Mouse (Mus musculus): ENCODE results near the gene Dmrt2. TPM values are rescaled to one million over a fixed set of nuclear protein-coding genes. Genes with fewer than 3 reads are reported as not detected.

The Dmrt2 gene
- polyA plus RNA-seq (2012; ENCODE audit: insufficient read depth, insufficient read length, missing spikeins): 13.5 and 19.3 TPM in 2 replicates

DNA sequence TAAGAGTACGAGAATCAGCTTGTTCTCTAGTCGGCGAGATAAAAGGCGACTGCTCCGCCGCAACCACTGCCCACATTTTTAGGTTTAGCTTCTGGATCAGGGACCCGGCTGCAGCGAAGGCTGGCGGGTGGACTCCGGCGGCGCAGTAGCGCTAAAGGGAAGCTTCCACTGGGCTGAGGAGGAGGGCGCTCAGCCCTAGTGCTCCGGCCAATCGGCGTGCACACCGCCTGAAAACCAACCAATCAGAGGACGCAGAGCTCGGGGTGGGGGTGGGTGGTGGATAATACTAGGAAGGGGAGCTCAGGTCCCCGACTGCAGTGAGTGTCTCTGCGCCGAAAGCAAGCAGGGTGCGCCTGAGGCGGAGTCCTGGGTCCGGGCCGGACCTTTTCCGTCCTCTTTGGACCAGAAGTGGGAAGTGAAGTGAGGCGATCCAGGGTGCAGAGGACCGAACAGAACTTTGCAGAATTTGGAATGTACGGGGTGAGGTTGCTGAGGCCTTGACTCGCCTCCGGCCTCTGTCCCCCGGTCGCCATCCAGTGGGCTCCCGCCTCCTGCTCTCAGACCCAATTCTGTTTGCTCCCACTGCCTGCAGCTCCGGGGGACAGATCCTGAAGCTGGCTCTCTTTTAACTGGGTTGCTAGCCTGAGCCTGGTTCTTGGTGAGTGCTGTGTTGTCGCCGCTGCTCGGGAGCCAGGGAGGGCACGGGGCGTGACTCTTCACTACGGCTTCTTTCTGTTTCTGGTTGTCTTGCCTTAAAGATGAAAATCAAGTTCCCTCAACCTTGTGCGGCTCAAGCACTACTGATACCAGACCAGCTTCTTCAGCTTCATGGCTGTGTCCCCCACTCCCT, at the start of gene Dmrt2:
Gene Dmrt2, plus strand, starts transcription at position 311 of the 850 bp plus-strand sequence.
- H3K27ac ChIP-seq (replicated peaks; ENCODE audit: low read depth, low read length): peak within 1 kb of the TSS; percentile 85
- H3K4me1 ChIP-seq (ENCODE audit: control insufficient read depth, insufficient read depth, insufficient read length, low read length): no peaks in the 10 kb centered on the region
- peak within 1 kb of the TSS; percentile 69 for H3K4me3 ChIP-seq (ENCODE audit: insufficient read depth, low read depth, low read length)

DNA sequence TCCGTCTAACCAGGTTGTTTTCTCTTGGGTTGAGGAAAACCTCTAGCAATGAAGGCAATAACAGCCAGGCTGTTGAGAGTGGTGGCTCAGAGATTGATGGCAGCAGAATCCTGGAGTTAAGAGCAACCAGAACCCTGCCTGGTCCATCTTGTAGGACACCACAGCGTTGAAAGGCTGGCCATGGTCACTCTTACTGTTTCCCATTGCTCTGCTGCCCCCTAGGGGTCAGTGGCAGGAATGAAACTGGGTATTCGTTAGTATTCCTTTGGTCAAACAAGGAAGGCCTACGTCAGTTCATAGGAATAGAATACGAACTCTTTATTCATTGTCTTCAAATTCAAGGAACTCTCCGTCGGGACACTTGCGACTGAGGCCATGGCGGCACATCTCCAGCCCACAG, 43.7 kb upstream of the Dmrt2 start:
- no peak overlapping the region for H3K27ac ChIP-seq (replicated peaks; ENCODE audit: low read depth, low read length)
- no peaks in the 10 kb centered on the region for H3K4me1 ChIP-seq (ENCODE audit: control insufficient read depth, insufficient read depth, insufficient read length, low read length)
- H3K4me3 ChIP-seq (ENCODE audit: insufficient read depth, low read depth, low read length): no peak overlapping the region

DNA sequence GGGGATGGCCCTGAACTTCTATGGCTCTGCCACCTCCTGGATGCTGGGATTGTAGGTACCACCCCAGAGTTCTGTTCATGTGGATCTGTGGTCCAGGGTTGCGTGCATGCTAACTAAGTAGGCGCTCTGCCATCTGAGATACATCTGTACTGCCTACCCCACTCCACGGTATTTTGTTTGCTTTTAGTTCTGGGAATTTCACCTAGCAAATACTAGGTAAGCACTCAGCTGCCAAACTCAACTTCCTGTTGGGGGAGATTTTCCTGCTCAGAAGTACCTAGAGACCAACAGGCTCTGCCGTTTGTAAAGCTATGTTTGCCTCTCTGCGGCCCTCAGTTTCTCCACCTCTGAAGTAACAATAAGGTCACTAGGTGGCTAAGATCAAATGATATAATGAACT, 37.1 kb upstream of the Dmrt2 start:
- no peaks in the 10 kb centered on the region for H3K4me1 ChIP-seq (ENCODE audit: control insufficient read depth, insufficient read depth, insufficient read length, low read length)
- H3K27ac ChIP-seq (replicated peaks; ENCODE audit: low read depth, low read length): no peak overlapping the region
- no peak overlapping the region for H3K4me3 ChIP-seq (ENCODE audit: insufficient read depth, low read depth, low read length)

DNA sequence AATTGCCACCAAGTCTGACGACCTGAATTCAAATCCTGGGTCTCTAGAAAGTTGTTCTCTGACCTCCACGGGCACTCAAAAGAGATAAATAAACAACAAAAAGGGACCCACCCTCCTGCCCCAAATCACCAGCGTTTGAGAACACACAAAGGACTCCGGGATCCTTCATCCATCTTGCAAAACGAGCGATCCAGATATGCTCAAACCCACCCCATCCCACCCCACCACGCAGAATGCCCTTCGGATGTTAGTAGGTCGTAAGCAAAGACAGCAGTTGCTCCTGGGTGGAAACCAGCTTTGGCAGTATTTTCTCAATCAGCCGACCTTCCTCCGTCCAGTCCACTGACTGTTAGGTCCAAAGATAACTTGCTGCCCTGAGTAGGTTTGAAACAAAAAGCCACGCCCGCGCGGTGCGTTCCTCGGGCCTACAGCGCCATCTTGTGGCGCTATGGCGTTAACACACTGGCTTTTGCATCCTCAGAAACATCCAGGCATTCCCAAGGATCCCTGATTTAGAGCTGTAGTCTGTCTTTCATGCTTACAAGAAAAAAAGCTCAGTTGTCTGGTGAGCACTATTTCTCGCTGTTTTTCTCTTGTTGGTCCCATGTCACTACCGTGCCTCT, 36.5 kb upstream of the Dmrt2 start:
- Histone ChIP-seq H3K4me1 (ENCODE audit: control insufficient read depth, insufficient read depth, insufficient read length, low read length) (no peaks in the 10 kb centered on the region), H3K4me3 (ENCODE audit: insufficient read depth, low read depth, low read length) (no peak overlapping the region), H3K27ac (replicated peaks; ENCODE audit: low read depth, low read length) (no peak overlapping the region)

DNA sequence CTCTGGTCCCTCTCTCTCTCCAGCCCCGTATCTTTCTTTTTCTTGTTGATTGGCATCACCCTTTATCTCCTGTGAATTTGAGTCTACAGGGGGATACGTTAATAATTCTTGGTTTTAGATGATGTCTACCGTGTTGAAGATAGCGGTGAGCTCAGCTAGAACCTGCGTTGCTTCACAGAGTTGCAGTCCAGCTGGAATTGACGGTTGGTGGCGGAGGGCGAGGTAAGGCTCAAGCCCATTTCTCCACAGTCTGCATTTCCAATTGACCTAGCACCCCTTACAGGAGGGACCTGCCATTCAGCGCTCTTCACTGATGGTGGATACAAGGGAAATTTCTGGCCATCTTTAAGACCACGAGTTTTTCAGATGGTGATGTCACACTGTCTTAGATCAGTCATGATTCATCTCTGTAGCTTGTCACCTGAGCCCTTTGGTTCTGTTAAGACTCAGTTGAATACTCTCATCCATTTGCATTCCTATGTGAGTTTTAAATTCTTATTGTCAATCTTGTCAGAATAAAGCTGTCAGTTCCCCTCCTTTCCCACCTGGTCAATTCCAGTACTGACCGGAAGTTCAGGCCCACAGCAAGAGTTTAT, 33.3 kb upstream of the Dmrt2 start:
- Histone ChIP-seq H3K4me1 (ENCODE audit: control insufficient read depth, insufficient read depth, insufficient read length, low read length) (no peaks in the 10 kb centered on the region), H3K4me3 (ENCODE audit: insufficient read depth, low read depth, low read length) (no peak overlapping the region), H3K27ac (replicated peaks; ENCODE audit: low read depth, low read length) (no peak overlapping the region)

DNA sequence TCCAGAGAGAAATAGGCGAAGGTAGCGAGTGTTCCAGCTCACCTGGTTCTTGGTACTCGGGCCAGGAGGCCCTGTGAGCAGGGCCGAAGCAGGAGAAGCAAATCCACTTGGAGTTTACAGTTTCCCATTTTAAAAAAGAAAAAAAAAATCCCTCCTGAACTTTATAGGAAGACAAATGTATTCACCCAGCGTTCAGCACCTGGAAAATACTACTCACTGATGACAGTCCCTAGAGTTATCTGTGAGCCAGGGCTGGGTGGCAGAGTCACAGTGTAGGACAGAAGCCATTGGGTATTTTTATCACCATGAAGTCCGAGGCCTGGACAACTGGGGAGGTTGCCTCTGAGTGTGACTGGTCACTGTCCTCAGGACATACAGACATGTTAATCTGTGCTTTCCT, 30.4 kb upstream of the Dmrt2 start:
- H3K4me1 ChIP-seq (ENCODE audit: control insufficient read depth, insufficient read depth, insufficient read length, low read length): no peaks in the 10 kb centered on the region
- H3K27ac ChIP-seq (replicated peaks; ENCODE audit: low read depth, low read length): no peak overlapping the region
- no peak overlapping the region for H3K4me3 ChIP-seq (ENCODE audit: insufficient read depth, low read depth, low read length)

DNA sequence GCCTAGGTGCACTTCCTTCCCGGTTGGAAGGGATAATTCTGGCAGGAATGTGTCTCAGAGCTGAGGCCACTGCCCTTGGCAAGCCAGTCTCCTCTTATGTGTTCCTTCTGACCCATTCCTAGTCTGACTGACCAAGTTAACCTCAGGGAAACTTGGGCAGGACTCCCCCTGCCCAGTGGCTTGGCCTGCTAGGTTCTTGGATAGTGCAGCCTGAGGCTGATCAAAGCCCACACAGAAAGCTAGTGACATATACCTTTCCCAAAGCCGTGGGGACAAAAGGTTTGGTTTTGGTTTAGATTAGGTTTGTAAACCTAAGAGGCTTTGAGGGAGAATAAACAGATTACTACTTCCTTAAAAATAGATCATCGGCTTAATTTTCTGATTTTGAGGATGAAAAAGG, 25.1 kb upstream of the Dmrt2 start:
- Histone ChIP-seq H3K4me1 (ENCODE audit: control insufficient read depth, insufficient read depth, insufficient read length, low read length) (no peaks in the 10 kb centered on the region), H3K27ac (replicated peaks; ENCODE audit: low read depth, low read length) (no peak overlapping the region)

DNA sequence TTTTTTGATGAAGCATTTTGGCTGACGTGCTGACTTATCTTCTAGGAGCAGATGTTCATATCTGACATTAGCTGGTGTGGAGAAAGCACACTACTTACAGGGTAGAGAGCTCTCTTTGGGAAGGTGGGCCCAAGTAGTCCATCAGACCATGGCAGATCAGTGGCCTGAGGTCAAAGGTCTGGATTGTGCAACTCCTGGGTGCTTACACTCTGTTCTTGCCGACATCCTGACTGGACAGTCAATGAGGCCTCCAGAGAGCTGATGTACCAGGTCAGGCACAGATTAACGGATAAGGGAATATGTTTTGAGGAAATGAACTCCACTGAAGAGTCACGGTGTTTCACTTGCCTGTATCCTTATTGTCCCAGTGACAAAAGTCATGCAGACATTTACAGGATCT, 23.5 kb upstream of the Dmrt2 start:
- Histone ChIP-seq H3K4me1 (ENCODE audit: control insufficient read depth, insufficient read depth, insufficient read length, low read length) (no peaks in the 10 kb centered on the region), H3K4me3 (ENCODE audit: insufficient read depth, low read depth, low read length) (no peak overlapping the region), H3K27ac (replicated peaks; ENCODE audit: low read depth, low read length) (no peak overlapping the region)

More for the DNA sequence above, 25.1 kb upstream of the Dmrt2 start:
- no peak overlapping the region for H3K4me3 ChIP-seq (ENCODE audit: insufficient read depth, low read depth, low read length)

DNA sequence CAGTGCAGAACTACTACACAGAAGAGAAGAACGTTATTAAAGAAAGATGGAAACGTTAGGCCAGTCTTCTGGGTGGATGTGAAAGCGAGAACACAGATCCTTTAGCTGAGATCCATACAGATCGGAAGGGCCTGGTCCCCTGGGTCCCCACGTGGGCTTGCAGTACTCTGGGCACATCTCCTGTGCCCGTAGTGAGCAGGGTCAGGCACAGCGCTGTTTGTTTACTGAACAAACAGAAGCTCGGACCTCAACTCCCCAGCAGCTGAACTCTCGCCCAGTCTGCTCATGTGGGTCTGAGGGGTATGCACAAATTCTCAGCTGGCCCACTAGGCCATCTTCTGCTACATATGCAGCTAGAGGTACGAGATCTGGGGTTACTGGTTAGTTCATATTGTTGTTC, 21.7 kb upstream of the Dmrt2 start:
- H3K4me1 ChIP-seq (ENCODE audit: control insufficient read depth, insufficient read depth, insufficient read length, low read length): no peaks in the 10 kb centered on the region
- no peak overlapping the region for H3K27ac ChIP-seq (replicated peaks; ENCODE audit: low read depth, low read length)
- H3K4me3 ChIP-seq (ENCODE audit: insufficient read depth, low read depth, low read length): no peak overlapping the region

DNA sequence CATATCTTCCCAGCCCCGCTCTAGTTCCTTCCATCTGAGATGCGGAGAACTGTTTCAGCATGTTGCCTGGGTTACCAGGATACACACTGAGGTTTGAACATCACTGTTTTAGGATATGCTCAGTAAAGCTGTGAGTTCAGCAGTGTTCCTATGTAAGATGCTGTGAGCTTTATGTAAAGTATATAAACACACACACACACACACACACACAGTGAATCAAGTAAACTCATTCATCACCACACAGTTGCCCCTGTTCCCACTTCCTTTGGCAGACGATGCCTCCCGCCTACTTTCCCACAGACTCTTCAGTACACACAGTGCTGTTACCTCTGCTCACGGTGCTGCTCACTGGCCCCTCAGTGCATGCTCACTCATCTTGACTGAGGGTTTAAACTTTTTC, 19.7 kb upstream of the Dmrt2 start:
- no peak overlapping the region for H3K4me3 ChIP-seq (ENCODE audit: insufficient read depth, low read depth, low read length)
- H3K27ac ChIP-seq (replicated peaks; ENCODE audit: low read depth, low read length): no peak overlapping the region
- H3K4me1 ChIP-seq (ENCODE audit: control insufficient read depth, insufficient read depth, insufficient read length, low read length): no peaks in the 10 kb centered on the region

DNA sequence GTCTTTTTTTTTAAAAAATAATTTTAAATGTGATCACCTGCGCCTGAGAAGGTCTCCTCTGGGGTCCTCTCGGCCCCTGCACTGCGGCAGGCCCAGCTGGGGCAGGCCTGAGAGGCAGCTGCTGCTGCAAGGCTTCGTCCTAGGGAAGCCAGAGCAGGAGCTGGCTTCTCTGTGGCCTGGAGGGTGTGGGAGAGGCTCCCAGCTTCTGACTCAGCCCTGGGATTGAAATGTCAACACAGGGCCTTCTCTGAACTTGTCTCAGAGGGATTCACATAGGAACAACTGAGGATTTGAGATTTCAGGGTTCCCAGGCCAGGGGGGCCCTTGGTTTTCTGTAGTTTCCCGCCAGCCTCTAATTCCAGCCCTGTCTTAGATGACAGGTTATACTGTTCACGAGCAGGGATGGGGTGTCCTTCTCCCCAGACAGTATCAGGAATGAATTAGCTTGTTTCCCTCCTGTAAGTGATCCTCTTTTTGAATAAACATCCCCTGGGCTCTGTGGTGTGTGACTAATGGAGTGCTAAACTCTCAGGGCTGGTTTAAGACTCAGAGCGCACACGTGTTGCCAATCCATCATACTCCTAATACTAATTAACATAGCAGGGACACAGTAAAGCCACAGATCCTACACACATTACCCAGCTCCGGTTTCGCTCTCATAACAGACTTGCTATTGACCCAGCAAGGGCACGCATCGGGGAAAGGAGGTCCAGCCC, 18.0 kb upstream of the Dmrt2 start:
- Histone ChIP-seq H3K4me1 (ENCODE audit: control insufficient read depth, insufficient read depth, insufficient read length, low read length) (no peaks in the 10 kb centered on the region), H3K4me3 (ENCODE audit: insufficient read depth, low read depth, low read length) (no peak overlapping the region)

DNA sequence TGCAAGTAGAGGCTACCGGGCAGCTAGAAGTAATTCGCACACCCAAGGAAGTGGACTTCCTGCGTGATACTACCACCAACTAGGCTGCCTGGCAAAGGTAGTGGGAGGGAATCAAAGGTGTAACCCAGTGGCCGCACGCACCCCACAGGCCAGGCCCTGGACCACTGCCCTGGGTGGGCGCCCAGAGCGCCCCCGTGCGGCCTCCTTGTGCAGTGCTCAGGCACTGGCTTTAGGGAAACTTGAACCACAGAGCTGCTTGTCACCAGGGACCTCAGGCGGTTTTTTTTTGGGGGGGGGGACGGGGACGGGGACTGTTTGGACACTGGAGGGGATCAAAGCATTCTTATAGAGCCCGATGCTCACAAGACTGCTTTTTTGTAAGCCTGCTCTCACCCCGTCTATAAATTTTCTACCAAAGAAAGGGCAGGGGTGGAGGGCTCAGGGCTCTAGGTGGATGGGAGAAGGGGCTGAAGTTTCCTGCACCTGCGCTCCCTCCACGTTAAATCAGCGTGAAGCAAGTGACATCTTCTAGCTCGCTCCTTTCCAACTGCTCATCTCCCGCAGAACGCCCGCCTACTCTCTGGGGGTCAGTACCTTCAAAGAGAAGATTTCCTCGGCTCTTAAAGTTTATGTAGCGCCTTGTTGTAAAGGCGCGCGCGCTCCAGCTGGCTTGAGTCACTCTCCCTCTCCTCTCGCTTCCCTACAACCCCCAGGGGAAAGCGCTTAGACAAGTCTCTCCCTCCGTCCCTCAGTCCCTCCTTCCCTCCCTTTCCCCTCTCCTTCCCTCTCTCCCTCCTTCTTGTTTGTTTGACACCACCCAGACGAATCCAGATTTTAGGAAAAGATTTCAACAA, 6.5 kb upstream of the Dmrt2 start:
- Histone ChIP-seq H3K27ac (replicated peaks; ENCODE audit: low read depth, low read length) (0 out of 2 replicates have a peak overlapping the region, but pooled peaks have one; percentile 17), H3K4me1 (ENCODE audit: control insufficient read depth, insufficient read depth, insufficient read length, low read length) (no peaks in the 10 kb centered on the region), H3K4me3 (ENCODE audit: insufficient read depth, low read depth, low read length) (peak overlapping the region; percentile 6; the same call in 1 of the 2 replicates)

More for the DNA sequence above, 18.0 kb upstream of the Dmrt2 start:
- no peak overlapping the region for H3K27ac ChIP-seq (replicated peaks; ENCODE audit: low read depth, low read length)

DNA sequence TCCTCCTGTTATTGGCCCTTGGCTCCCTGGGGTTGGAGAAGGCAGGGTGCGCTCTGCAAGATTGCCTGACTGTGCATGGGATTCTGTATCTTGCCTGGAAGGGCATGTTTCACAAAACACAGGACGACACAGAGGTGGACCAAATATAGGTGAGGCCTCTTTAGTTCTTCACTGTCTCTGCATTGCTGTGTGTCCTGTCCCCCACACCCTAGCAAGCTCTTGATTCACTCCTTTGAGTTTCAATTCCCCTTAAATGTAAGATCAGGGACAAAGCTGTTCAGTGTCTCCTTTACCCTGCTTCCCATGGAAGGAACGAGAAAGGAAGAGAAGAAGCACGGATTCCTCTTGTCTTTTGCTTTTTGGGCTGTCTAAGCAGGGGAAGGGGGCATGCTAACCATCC, 4.4 kb upstream of the Dmrt2 start:
- Histone ChIP-seq H3K4me1 (ENCODE audit: control insufficient read depth, insufficient read depth, insufficient read length, low read length) (no peaks in the 10 kb centered on the region), H3K4me3 (ENCODE audit: insufficient read depth, low read depth, low read length) (no peak overlapping the region), H3K27ac (replicated peaks; ENCODE audit: low read depth, low read length) (no peak overlapping the region)

DNA sequence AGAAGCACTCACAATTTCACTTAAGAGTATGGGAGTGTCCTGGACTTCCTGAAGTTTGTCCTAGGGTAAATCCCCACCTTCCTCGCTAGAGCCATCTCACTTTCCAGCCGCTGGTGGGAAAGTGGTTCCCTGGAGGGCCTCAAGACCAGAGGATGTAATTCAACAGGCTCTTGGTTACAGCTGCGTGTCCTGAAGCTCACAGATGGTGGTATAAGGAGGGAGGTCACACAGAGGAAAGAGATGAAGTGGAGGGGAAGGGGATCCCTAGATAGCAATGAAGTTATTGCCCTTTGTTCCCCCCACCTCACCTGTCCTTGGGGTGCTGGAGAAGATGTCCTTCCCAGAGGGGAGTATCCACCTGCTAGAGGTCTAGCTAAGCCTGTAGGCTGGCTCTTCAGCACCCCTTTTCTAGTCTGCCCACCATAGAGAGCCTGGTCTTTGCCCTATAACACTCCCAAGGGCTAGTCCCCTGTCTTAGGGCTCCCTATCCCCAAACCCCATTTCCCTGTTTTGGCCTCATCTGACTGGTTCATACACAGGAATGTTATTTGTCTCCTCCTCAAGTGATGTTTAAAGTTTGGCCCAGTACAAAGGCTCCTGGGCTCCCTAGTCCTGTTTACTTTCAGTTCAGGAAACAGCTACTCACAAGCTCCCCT, 2.5 kb upstream of the Dmrt2 start:
- H3K4me3 ChIP-seq (ENCODE audit: insufficient read depth, low read depth, low read length): no peak overlapping the region

More for the DNA sequence above, 2.5 kb upstream of the Dmrt2 start:
- Histone ChIP-seq H3K4me1 (ENCODE audit: control insufficient read depth, insufficient read depth, insufficient read length, low read length) (no peaks in the 10 kb centered on the region), H3K27ac (replicated peaks; ENCODE audit: low read depth, low read length) (no peak overlapping the region)

Data from brown adipose tissue, adult 24 weeks (tissue).